Mouse (Mus musculus) hindbrain, embryonic 11.5 days (tissue): ENCODE measurements around the gene Gm6370. TPM values are rescaled to one million over a fixed set of nuclear protein-coding genes. Genes with fewer than 3 reads are reported as not detected.

Experiments
- polyA plus RNA-seq: library from polyadenylated mRNA; unstranded; fragments of >200 nt; fragmentation: Nextera tagmentation; extraction: Ambion mirVana; gene quantifications from 2 replicates; pipeline ENCODE4 v1.2.1, GENCODE M21; 2014

Gm6370 gene
- polyA plus RNA-seq, 1 experiment from 2014 or later, result not detected

Other genes starting within 250 kb of the Gm6370 start
- 7.1 TPM in 2 replicates for gene Wasf3, start 106.4 kb upstream of the Gm6370 start, polyA plus RNA-seq
- gene Gm6408, start 9.4 kb upstream of the Gm6370 start, polyA plus RNA-seq, result not detected in 2 replicates
- not detected in 2 replicates for gene 4930449I24Rik, start 11.0 kb downstream of the Gm6370 start, polyA plus RNA-seq
- gene Gm3402, start 22.8 kb downstream of the Gm6370 start, polyA plus RNA-seq, result not detected in 2 replicates
- gene Gm3404, start 34.4 kb downstream of the Gm6370 start, polyA plus RNA-seq, result not detected in 2 replicates
- not detected in 2 replicates for gene Gm3409, start 46.3 kb downstream of the Gm6370 start, polyA plus RNA-seq
- not detected in 2 replicates for gene Gm3415, start 64.8 kb downstream of the Gm6370 start, polyA plus RNA-seq
- 0.14 and 0.38 TPM in 2 replicates for gene Gpr12, start 93.9 kb downstream of the Gm6370 start, polyA plus RNA-seq